29 mouse cellular contexts compared by ENCODE assay signal in the genomic region with DNA sequence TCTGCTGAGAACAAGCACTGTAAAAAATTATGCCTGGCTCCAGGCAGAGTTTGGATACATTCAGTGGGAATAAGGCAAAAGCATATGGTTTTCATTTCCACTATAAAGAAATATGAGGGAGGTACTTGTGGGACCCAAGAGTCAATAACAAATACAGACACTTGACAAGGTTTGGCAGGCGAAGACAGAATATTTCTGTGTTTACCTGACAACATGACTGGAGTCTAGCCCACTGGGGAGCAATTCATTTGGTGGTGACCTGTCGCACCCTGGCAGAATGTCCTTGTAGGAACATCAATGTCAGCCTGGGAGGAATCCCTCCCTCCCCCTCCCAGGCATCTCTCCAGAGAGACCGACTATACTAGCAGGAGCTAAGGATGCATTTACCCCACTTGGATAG.
DNase-seq lines count a peak whose midpoint lies in the region; ATAC-seq and TF ChIP-seq lines count a peak whose summit lies in the region.
"Had no signal": no experiment of that assay in that cellular context is flagged by ENCODE, and none has a peak within 500 bp of the region (broad histone marks: within the 10 kb centered on the region; RNA-seq: fewer than 3 reads in every experiment).

No protein-coding gene starts in this region.

- no peak for TF ChIP-seq CTCF in brain, embryonic 14.5 days (IDR thresholded peaks at IDR 0.05; ENCODE audit: borderline replicate concordance, extremely low read depth, insufficient read depth, insufficient read length)

- no peaks in the 10 kb centered on the region for H3K9me3 ChIP-seq in hindbrain, embryonic 10.5 days
- no peaks in the 10 kb centered on the region for H3K9me3 ChIP-seq in hindbrain, embryonic 16.5 days (ENCODE audit: control insufficient read depth, low read length)
- no peaks in the 10 kb centered on the region for H3K9me3 ChIP-seq in embryonic facial prominence, embryonic 14.5 days (ENCODE audit: control insufficient read depth, low read length)
- H3K9me3 ChIP-seq in intestine, embryonic 15.5 days = no peaks in the 10 kb centered on the region
- H3K9me3 ChIP-seq: forebrain, embryonic 13.5 days; heart, embryonic 13.5 days; hindbrain, embryonic 13.5 days; liver, embryonic 12.5 days; midbrain, embryonic 15.5 days had no signal

- no peak for TF ChIP-seq POLR2A in brain, embryonic 14.5 days (IDR thresholded peaks at IDR 0.05; ENCODE audit: borderline replicate concordance, extremely low read depth, insufficient read depth, insufficient read length, poor library complexity, severe bottlenecking)

- H3K9ac ChIP-seq in hindbrain, embryonic 16.5 days (ENCODE audit: low read depth, low read length) = no peak overlapping the region
- H3K9ac ChIP-seq in embryonic facial prominence, embryonic 14.5 days (ENCODE audit: low read depth, low read length) = no peak overlapping the region
- H3K9ac ChIP-seq in intestine, embryonic 15.5 days = no peak overlapping the region
- H3K9ac ChIP-seq: forebrain, embryonic 13.5 days; heart, embryonic 13.5 days; hindbrain, embryonic 13.5 days; liver, embryonic 12.5 days; midbrain, embryonic 15.5 days had no signal

- no peak overlapping the region for H3K27ac ChIP-seq in hindbrain, embryonic 10.5 days
- H3K27ac ChIP-seq in hindbrain, embryonic 16.5 days (ENCODE audit: low read depth, low read length) = no peak overlapping the region
- H3K27ac ChIP-seq in embryonic facial prominence, embryonic 14.5 days (replicated peaks; ENCODE audit: low read depth, low read length) = peak overlapping the region; percentile 53; the same call in 1 of the 2 replicates
- H3K27ac ChIP-seq in intestine, embryonic 15.5 days = no peak overlapping the region
- H3K27ac ChIP-seq: forebrain, embryonic 13.5 days; heart, adult 2 months; heart, embryonic 13.5 days; hindbrain, embryonic 13.5 days; liver, embryonic 12.5 days; midbrain, embryonic 15.5 days had no signal

- peaks cover 47% of the 10 kb centered on the region for H3K27me3 ChIP-seq in hindbrain, embryonic 10.5 days (ENCODE audit: insufficient read depth, poor library complexity, severe bottlenecking)
- no peaks in the 10 kb centered on the region for H3K27me3 ChIP-seq in hindbrain, embryonic 16.5 days (replicated peaks; ENCODE audit: control insufficient read depth, insufficient read depth, low read length)
- H3K27me3 ChIP-seq in embryonic facial prominence, embryonic 14.5 days (replicated peaks; ENCODE audit: control insufficient read depth, insufficient read depth, low read length) = 0 out of 2 replicates have a peak, but pooled peaks cover 2% of the 10 kb centered on the region
- H3K27me3 ChIP-seq in intestine, embryonic 15.5 days (replicated peaks) = no peaks in the 10 kb centered on the region
- H3K27me3 ChIP-seq: heart, embryonic 13.5 days; liver, embryonic 12.5 days; midbrain, embryonic 15.5 days had no signal

- H3K4me2 ChIP-seq in hindbrain, embryonic 16.5 days (ENCODE audit: low read length) = no peak overlapping the region
- H3K4me2 ChIP-seq in embryonic facial prominence, embryonic 14.5 days (ENCODE audit: low read depth, low read length) = no peak overlapping the region
- H3K4me2 ChIP-seq in intestine, embryonic 15.5 days (replicated peaks) = no peak overlapping the region
- H3K4me2 ChIP-seq: forebrain, embryonic 13.5 days; heart, embryonic 13.5 days; hindbrain, embryonic 13.5 days; liver, embryonic 12.5 days; midbrain, embryonic 15.5 days had no signal

- H3K36me3 ChIP-seq in hindbrain, embryonic 10.5 days = no peaks in the 10 kb centered on the region
- H3K36me3 ChIP-seq in hindbrain, embryonic 16.5 days (ENCODE audit: control insufficient read depth, insufficient read depth, low read length) = no peaks in the 10 kb centered on the region
- no peaks in the 10 kb centered on the region for H3K36me3 ChIP-seq in embryonic facial prominence, embryonic 14.5 days (ENCODE audit: control insufficient read depth, insufficient read depth, low read length)
- no peaks in the 10 kb centered on the region for H3K36me3 ChIP-seq in intestine, embryonic 15.5 days
- H3K36me3 ChIP-seq: heart, embryonic 13.5 days; hindbrain, embryonic 13.5 days; liver, embryonic 12.5 days; midbrain, embryonic 15.5 days had no signal

- peak; percentile 28 for DNase-seq in cerebellum, adult 9-11 months
- DNase-seq in cerebellum, adult 11 months = no peak
- DNase-seq in hindbrain, embryonic 10.5 days (ENCODE audit: low spot score) = peak; percentile 6
- DNase-seq in brain, embryonic 14.5 days (ENCODE audit: low read depth) = peak; percentile 73
- DNase-seq in embryonic facial prominence, embryonic 14.5 days (ENCODE audit: low spot score) = peak; percentile 90
- DNase-seq in urinary bladder, adult 18-20 months (ENCODE audit: low spot score in 2 of 2) = no peak
- DNase-seq: adrenal gland, adult 8-10 months; cerebellum, adult 8-10 months; gastrocnemius, postnatal 14 days; heart, adult 2 months; kidney, adult 8-10 months; kidney, postnatal 25 days; layer of hippocampus, adult 9-11 months; left cerebral cortex, postnatal 4 days; lung, adult 2 months; right cerebral cortex, adult 18-20 months; right cerebral cortex, postnatal 4 days; thymus, postnatal 25 days had no signal

- no peak overlapping the region for H3K4me3 ChIP-seq in hindbrain, embryonic 10.5 days
- H3K4me3 ChIP-seq in hindbrain, embryonic 16.5 days (ENCODE audit: low read length) = no peak overlapping the region
- H3K4me3 ChIP-seq in embryonic facial prominence, embryonic 14.5 days (ENCODE audit: low read depth, low read length) = no peak overlapping the region
- no peak overlapping the region for H3K4me3 ChIP-seq in intestine, embryonic 15.5 days (replicated peaks)
- H3K4me3 ChIP-seq: erythroblast, embryonic 14.5 days; forebrain, embryonic 13.5 days; heart, adult 2 months; heart, embryonic 13.5 days; hindbrain, embryonic 13.5 days; liver, embryonic 12.5 days; midbrain, embryonic 15.5 days; myocyte had no signal

- peaks cover 6% of the 10 kb centered on the region for H3K4me1 ChIP-seq in hindbrain, embryonic 10.5 days (replicated peaks)
- H3K4me1 ChIP-seq in hindbrain, embryonic 16.5 days (ENCODE audit: control insufficient read depth, insufficient read depth, low read depth, low read length) = no peaks in the 10 kb centered on the region; the same call in 1 of the 2 replicates
- peaks cover 13% of the 10 kb centered on the region; the same call in 1 of the 2 replicates for H3K4me1 ChIP-seq in embryonic facial prominence, embryonic 14.5 days (ENCODE audit: control insufficient read depth, insufficient read depth, low read length)
- H3K4me1 ChIP-seq in intestine, embryonic 15.5 days (replicated peaks) = no peaks in the 10 kb centered on the region
- H3K4me1 ChIP-seq: heart, embryonic 13.5 days; liver, embryonic 12.5 days had no signal

- ATAC-seq in hindbrain, embryonic 16.5 days = no peak
- peak; percentile 75 for ATAC-seq in embryonic facial prominence, embryonic 14.5 days (ENCODE audit: low read depth)
- no peak for ATAC-seq in intestine, embryonic 15.5 days
- ATAC-seq: activated CD4-positive, CD25-positive, alpha-beta regulatory T cell, adult 4 months; forebrain, embryonic 13.5 days; inflammation-experienced regulatory T-cells, adult 6 months; liver, embryonic 12.5 days; midbrain, embryonic 15.5 days had no signal

- WGBS in hindbrain, embryonic 10.5 days = 58% methylated on average over 3 of the region's 3 CpGs
- 63% methylated on average over 3 of the region's 3 CpGs for WGBS in hindbrain, embryonic 16.5 days
- WGBS in embryonic facial prominence, embryonic 14.5 days = 26% methylated on average over 3 of the region's 3 CpGs
- 74% methylated on average over 3 of the region's 3 CpGs for WGBS in intestine, embryonic 15.5 days

Comparison
In these comparisons a context has a peak if more than half of its experiments do, and no peak if none do; other contexts are left out.
1. DNase-seq: peak in cerebellum, adult 9-11 months (single experiment), hindbrain, embryonic 10.5 days (single experiment), brain, embryonic 14.5 days (single experiment) and embryonic facial prominence, embryonic 14.5 days (single experiment); none in cerebellum, adult 11 months (single experiment) and urinary bladder, adult 18-20 months (0 of 2).